Mouse (Mus musculus) MEL (cell line): ENCODE results near the gene Gm4491. TPM values are rescaled to one million over a fixed set of nuclear protein-coding genes. Genes with fewer than 3 reads are reported as not detected.

ENCODE experiments used
- DNase-seq: peaks from one replicate; pipeline ENCODE4 v3.0.0; 2011; ENCODE audit warnings: low read depth, low spot score
- H3K27ac ChIP-seq: 2 replicates; pipeline ENCODE4 v1.5.1; 2012; ENCODE audit warnings: low read depth, mild to moderate bottlenecking, control low read depth, low read length, moderate library complexity; ENCODE audit not compliant: control insufficient read depth
- H3K27me3 ChIP-seq, 2 experiments: fragments of 150-350 bp in 1 of 2; sonication (generic) in 1 of 2; 2 replicates each; pipeline ENCODE4 v1.6.1; 2012; ENCODE audit warnings: low read length in 2 of 2, mild to moderate bottlenecking in 2 of 2, improper control_type of control experiment in 1 of 2, moderate library complexity in 1 of 2; ENCODE audit not compliant: insufficient read depth in 2 of 2, control insufficient read depth in 1 of 2
- H3K36me3 ChIP-seq, 2 experiments: 2 replicates each; pipeline ENCODE4 v1.6.1; 2012 to 2014; ENCODE audit warnings: low read length in 2 of 2, improper control_type of control experiment in 1 of 2, inconsistent platforms in 1 of 2, mild to moderate bottlenecking in 1 of 2; ENCODE audit not compliant: insufficient read depth in 2 of 2, control insufficient read depth in 1 of 2
- H3K4me1 ChIP-seq, 2 experiments: fragments of 150-350 bp in 1 of 2; sonication (generic) in 1 of 2; 2 replicates each; pipeline ENCODE4 v1.6.1; 2012; ENCODE audit warnings: low read length in 2 of 2, improper control_type of control experiment in 1 of 2, mild to moderate bottlenecking in 1 of 2; ENCODE audit not compliant: insufficient read depth in 2 of 2, control insufficient read depth in 1 of 2
- H3K4me3 ChIP-seq, 2 experiments: fragments of 150-350 bp in 1 of 2; sonication (generic) in 1 of 2; 2 replicates each; pipeline ENCODE4 v1.5.1; 2012; ENCODE audit warnings: low read depth in 2 of 2, low read length in 2 of 2, mild to moderate bottlenecking in 2 of 2, moderate library complexity in 2 of 2, control low read depth in 1 of 2, improper control_type of control experiment in 1 of 2; ENCODE audit not compliant: control insufficient read depth in 1 of 2, insufficient read depth in 1 of 2
- H3K79me2 ChIP-seq: 2 replicates; pipeline ENCODE4 v1.6.1; 2012; ENCODE audit warnings: mild to moderate bottlenecking, low read length, moderate library complexity; ENCODE audit not compliant: control insufficient read depth, poor library complexity, insufficient read depth
- H3K9ac ChIP-seq: 2 replicates; pipeline ENCODE4 v1.6.1; 2012; ENCODE audit warnings: low read depth, mild to moderate bottlenecking, control low read depth, low read length, moderate library complexity; ENCODE audit not compliant: control insufficient read depth, poor library complexity, severe bottlenecking
- H3K9me3 ChIP-seq: fragments of 150-350 bp; sonication (generic); replicated peaks from 2 replicates; pipeline ENCODE4 v1.6.1; 2012; ENCODE audit warnings: mild to moderate bottlenecking, low read length, improper control_type of control experiment, moderate library complexity; ENCODE audit not compliant: insufficient read depth
- CHD1 ChIP-seq: IDR thresholded peaks from 2 replicates; pipeline ENCODE4 v1.6.1; 2012; ENCODE audit warnings: low read depth, mild to moderate bottlenecking, inconsistent platforms, low read length, improper control_type of control experiment
- CTCF ChIP-seq, 3 experiments: IDR thresholded peaks in 2 of 3; conservative IDR thresholded peaks in 1 of 3; 2 replicates each; pipeline ENCODE4 v1.5.1; 2011 to 2012; ENCODE audit warnings: low read length in 3 of 3, low read depth in 2 of 3, mild to moderate bottlenecking in 2 of 3, improper control_type of control experiment in 1 of 3, inconsistent platforms in 1 of 3, mixed read lengths in 1 of 3, moderate library complexity in 1 of 3; ENCODE audit not compliant: control insufficient read depth in 1 of 3, insufficient read depth in 1 of 3, poor library complexity in 1 of 3, severe bottlenecking in 1 of 3
- GABPA ChIP-seq: IDR thresholded peaks from 2 replicates; pipeline ENCODE4 v1.6.1; 2012; ENCODE audit warnings: low read depth, mild to moderate bottlenecking, inconsistent platforms, low read length, improper control_type of control experiment, moderate library complexity
- GATA1 ChIP-seq: IDR thresholded peaks from 2 replicates; pipeline ENCODE4 v1.6.1; 2011; ENCODE audit warnings: low read depth, low read length, improper control_type of control experiment
- HCFC1 ChIP-seq: IDR thresholded peaks from 2 replicates; pipeline ENCODE4 v1.6.1; 2012; ENCODE audit warnings: low read depth, mild to moderate bottlenecking, inconsistent platforms, low read length, improper control_type of control experiment, moderate library complexity
- MAFK ChIP-seq: IDR thresholded peaks from 2 replicates; pipeline ENCODE4 v1.6.1; 2011; ENCODE audit warnings: low read depth, mild to moderate bottlenecking, low read length, improper control_type of control experiment, borderline replicate concordance
- MAZ ChIP-seq: IDR thresholded peaks from 2 replicates; pipeline ENCODE4 v1.6.1; 2012; ENCODE audit warnings: low read depth, mild to moderate bottlenecking, inconsistent platforms, low read length, improper control_type of control experiment
- MEF2A ChIP-seq: IDR thresholded peaks from 2 replicates; pipeline ENCODE4 v1.6.1; 2014; ENCODE audit warnings: low read depth, mild to moderate bottlenecking, inconsistent platforms, low read length, improper control_type of control experiment; ENCODE audit not compliant: poor library complexity, insufficient replicate concordance, severe bottlenecking; ENCODE audit errors: extremely low read depth
- MXI1 ChIP-seq: IDR thresholded peaks from 2 replicates; pipeline ENCODE4 v1.6.1; 2011; ENCODE audit warnings: mild to moderate bottlenecking, low read depth, low read length, improper control_type of control experiment
- NELFE ChIP-seq: IDR thresholded peaks from 2 replicates; pipeline ENCODE4 v1.6.1; 2011; ENCODE audit warnings: low read depth, low read length, improper control_type of control experiment
- POLR2AphosphoS2 ChIP-seq: IDR thresholded peaks from 2 replicates; pipeline ENCODE4 v1.6.1; 2011; ENCODE audit warnings: low read length, improper control_type of control experiment
- RAD21 ChIP-seq: IDR thresholded peaks from 2 replicates; pipeline ENCODE4 v1.6.1; 2011; ENCODE audit warnings: mild to moderate bottlenecking, low read depth, low read length, improper control_type of control experiment
- RCOR1 ChIP-seq: IDR thresholded peaks from 2 replicates; pipeline ENCODE4 v1.6.1; 2012; ENCODE audit warnings: low read depth, mild to moderate bottlenecking, inconsistent platforms, low read length, improper control_type of control experiment
- TAL1 ChIP-seq: IDR thresholded peaks from 2 replicates; pipeline ENCODE4 v1.6.1; 2012; ENCODE audit warnings: mild to moderate bottlenecking, inconsistent platforms, low read length, moderate library complexity, mixed read lengths
- TCF12 ChIP-seq: IDR thresholded peaks from 2 replicates; pipeline ENCODE4 v1.6.1; 2014; ENCODE audit warnings: low read depth, mild to moderate bottlenecking, inconsistent platforms, low read length, improper control_type of control experiment, moderate library complexity
- UBTF ChIP-seq: IDR thresholded peaks from 2 replicates; pipeline ENCODE4 v1.6.1; 2012; ENCODE audit warnings: low read depth, mild to moderate bottlenecking, inconsistent platforms, low read length, improper control_type of control experiment, moderate library complexity, borderline replicate concordance; ENCODE audit not compliant: insufficient read depth
- USF2 ChIP-seq, 2 experiments: IDR thresholded peaks; 2 replicates each; pipeline ENCODE4 v1.6.1; 2011 to 2012; ENCODE audit warnings: improper control_type of control experiment in 2 of 2, low read length in 2 of 2, borderline replicate concordance in 1 of 2, inconsistent platforms in 1 of 2, low read depth in 1 of 2, mild to moderate bottlenecking in 1 of 2; ENCODE audit not compliant: insufficient read depth in 1 of 2
- ZC3H11A ChIP-seq: IDR thresholded peaks from 2 replicates; pipeline ENCODE4 v1.6.1; 2012; ENCODE audit warnings: low read depth, mild to moderate bottlenecking, inconsistent platforms, low read length, improper control_type of control experiment
- ZKSCAN1 ChIP-seq: IDR thresholded peaks from 2 replicates; pipeline ENCODE4 v1.6.1; 2012; ENCODE audit warnings: low read depth, mild to moderate bottlenecking, inconsistent platforms, low read length, improper control_type of control experiment, moderate library complexity
- polyA plus RNA-seq, 2 experiments: library from polyadenylated mRNA; stranded (reverse) in 1 of 2; unstranded in 1 of 2; fragments of >175 nt in 1 of 2; fragments of >200 nt in 1 of 2; gene quantifications; 2 replicates each; pipeline versions ENCODE4 v1.2.1 to v1.2.4; 2012; ENCODE audit warnings: low replicate concordance in 2 of 2, low read depth in 1 of 2; ENCODE audit not compliant: insufficient read length in 2 of 2, insufficient read depth in 1 of 2, missing spikeins in 1 of 2
- total RNA-seq: library from RNA; depleted of rRNA; stranded (reverse); fragments of 300-350 nt; gene quantifications from 2 replicates; pipeline ENCODE4 v1.2.3, GENCODE M21; 2012

Gene Gm4491
- total and polyA plus RNA-seq, 3 experiments: not detected

DNA sequence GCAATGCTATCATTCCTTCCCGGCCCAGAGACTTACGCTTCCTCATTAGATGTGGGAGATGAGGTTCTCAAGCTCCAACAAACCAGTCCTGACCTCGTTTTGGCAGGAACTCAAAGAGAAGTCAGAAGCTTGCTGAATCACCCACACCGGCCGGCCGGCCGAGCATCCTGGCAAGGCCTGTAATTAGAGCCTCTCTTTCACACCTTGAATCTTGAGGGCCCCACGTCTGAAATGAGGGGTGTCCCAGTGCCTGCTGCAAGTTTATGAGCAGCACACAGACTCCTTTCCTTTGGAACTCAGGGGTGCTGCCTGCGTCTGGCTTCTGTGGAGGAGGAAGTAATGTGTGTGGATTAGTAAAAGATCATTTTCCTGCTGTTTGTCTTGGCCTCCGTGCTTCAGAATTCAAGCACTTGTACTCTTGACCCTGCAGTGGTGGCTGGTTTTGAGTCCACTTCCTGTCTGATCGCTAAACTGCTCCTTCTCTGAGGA lies 31.5 kb downstream of the Gm4491 start:
- Histone ChIP-seq H3K36me3 (no peaks in the 10 kb centered on the region), H3K27me3 (peaks cover 1 to 4% of the 10 kb centered on the region in 2 experiments; a peak in 2 of 4 replicates), H3K4me3 (no peak overlapping the region), H3K9ac (no peak overlapping the region), H3K79me2 (no peaks in the 10 kb centered on the region), H3K4me1 (no peaks in the 10 kb centered on the region), H3K27ac (no peak overlapping the region), H3K9me3 (no peaks in the 10 kb centered on the region)
- TF ChIP-seq MEF2A: no peak
- no peak for TF ChIP-seq GABPA
- no peak for TF ChIP-seq NELFE
- TF ChIP-seq CTCF (IDR thresholded peaks at IDR 0.05 in 2 of 3, conservative IDR thresholded peaks at IDR 0.05 in 1 of 3; ENCODE audit: control insufficient read depth in 1 of 3, insufficient read depth in 1 of 3, low read depth in 2 of 3, low read length in 3 of 3, poor library complexity in 1 of 3, severe bottlenecking in 1 of 3): no peak
- no peak for TF ChIP-seq ZC3H11A
- TF ChIP-seq MAFK: no peak
- no peak for TF ChIP-seq HCFC1
- no peak for TF ChIP-seq ZKSCAN1
- TF ChIP-seq USF2 (IDR thresholded peaks at IDR 0.05; ENCODE audit: borderline replicate concordance in 1 of 2, insufficient read depth in 1 of 2, low read depth in 1 of 2, low read length in 2 of 2): no peak
- TF ChIP-seq GATA1: no peak
- no peak for TF ChIP-seq TAL1
- no peak for TF ChIP-seq RAD21
- DNase-seq: peak; percentile 21

GRCm38 (mm10) chr14:57082863-57083262 lies 32.8 kb downstream of the Gm4491 start:
- Histone ChIP-seq H3K4me3 (no peak overlapping the region), H3K27ac (no peak overlapping the region), H3K9me3 (no peaks in the 10 kb centered on the region), H3K36me3 (no peaks in the 10 kb centered on the region), H3K27me3 (peaks cover 0 to 1% of the 10 kb centered on the region in 2 experiments; a peak in 2 of 4 replicates), H3K79me2 (no peaks in the 10 kb centered on the region), H3K9ac (no peak overlapping the region), H3K4me1 (no peaks in the 10 kb centered on the region)
- TF ChIP-seq MAZ (no peak), MXI1 (no peak), USF2 (IDR thresholded peaks at IDR 0.05; ENCODE audit: borderline replicate concordance in 1 of 2, insufficient read depth in 1 of 2, low read depth in 1 of 2, low read length in 2 of 2) (no peak), UBTF (no peak), TCF12 (no peak), CHD1 (no peak), POLR2AphosphoS2 (no peak), RCOR1 (no peak)
- peak; percentile 23 for DNase-seq
